Mouse (Mus musculus) intestine, postnatal 0 days (tissue): ENCODE measurements around the gene Tk2. TPM values are rescaled to one million over a fixed set of nuclear protein-coding genes. Genes with fewer than 3 reads are reported as not detected.

ENCODE experiments used
- ATAC-seq: fragments of 200-750 bp; cut with Nextera tagmentation; 2 replicates; pipeline ENCODE4 v1.8.0; 2017; ENCODE audit warnings: mild to moderate bottlenecking, moderate TSS enrichment, moderate library complexity
- H3K27ac ChIP-seq: fragments of 300-500 bp; sonication (generic); 2 replicates; pipeline ENCODE4 v1.5.1; 2014; ENCODE audit warnings: mild to moderate bottlenecking, low read depth, low read length, moderate library complexity
- H3K27me3 ChIP-seq: fragments of 300-500 bp; sonication (generic); replicated peaks from 2 replicates; pipeline ENCODE4 v1.6.1; 2014; ENCODE audit warnings: low read length, mixed read lengths; ENCODE audit not compliant: control insufficient read depth, insufficient read depth
- H3K36me3 ChIP-seq: fragments of 300-500 bp; sonication (generic); 2 replicates; pipeline ENCODE4 v1.6.1; 2014; ENCODE audit warnings: mild to moderate bottlenecking, moderate library complexity; ENCODE audit not compliant: control insufficient read depth, insufficient read depth
- H3K4me1 ChIP-seq: fragments of 300-500 bp; sonication (generic); replicated peaks from 2 replicates; pipeline ENCODE4 v1.6.1; 2014; ENCODE audit warnings: antibody characterized with exemption, low read length, mixed read lengths; ENCODE audit not compliant: control insufficient read depth, insufficient read depth
- H3K4me2 ChIP-seq: fragments of 300-500 bp; sonication (generic); replicated peaks from 2 replicates; pipeline ENCODE4 v1.6.1; 2014; ENCODE audit warnings: low read depth, mild to moderate bottlenecking, moderate library complexity
- H3K4me3 ChIP-seq: fragments of 300-500 bp; sonication (generic); 2 replicates; pipeline ENCODE4 v1.5.1; 2014; ENCODE audit warnings: low read depth, low read length
- H3K9ac ChIP-seq: fragments of 300-500 bp; sonication (generic); 2 replicates; pipeline ENCODE4 v1.6.1; 2014; ENCODE audit warnings: mild to moderate bottlenecking, low read depth, low read length
- H3K9me3 ChIP-seq: fragments of 300-500 bp; sonication (generic); 2 replicates; pipeline ENCODE4 v1.6.1; 2016; ENCODE audit warnings: mixed run types; ENCODE audit not compliant: control insufficient read depth
- CTCF ChIP-seq: sonication (generic); IDR thresholded peaks from 2 replicates; pipeline ENCODE4 v1.5.1; 2016; ENCODE audit warnings: low read depth, mild to moderate bottlenecking, control low read depth, antibody characterized with exemption, moderate library complexity
- WGBS: fragments of 180-500 bp; shearing (Covaris S2); extraction: QIAGEN DNeasy Blood & Tissue Kit; methylation state at CpG from one replicate; pipeline ENCODE4 v1.1.7; 2014; 5-methylcytosine and 5-hydroxymethylcytosine counted together
- polyA plus RNA-seq: library from polyadenylated mRNA; unstranded; fragments of >200 nt; fragmentation: Nextera tagmentation; extraction: Ambion mirVana; gene quantifications from 2 replicates; pipeline ENCODE4 v1.2.1, GENCODE M21; 2015

The Tk2 gene
- polyA plus RNA-seq, 1 experiment from 2014 or later = 12.4 TPM

- Histone ChIP-seq H3K27me3 (no peaks in the 10 kb centered on the region), H3K27ac (no peak overlapping the region), H3K4me1 (no peaks in the 10 kb centered on the region), H3K9ac (no peak overlapping the region), H3K4me3 (no peak overlapping the region), H3K9me3 (no peaks in the 10 kb centered on the region), H3K36me3 (peaks cover 58% of the 10 kb centered on the region), H3K4me2 (no peak overlapping the region)
- no peak for TF ChIP-seq CTCF
- ATAC-seq = no peak
- 94% methylated on average over 4 of the region's 4 CpGs for WGBS
Observed at GRCm38 (mm10) chr8:104232039-104232438, 16.3 kb downstream of the Tk2 start.

- H3K27ac ChIP-seq = no peak overlapping the region
- no peak overlapping the region for H3K4me2 ChIP-seq
- no peaks in the 10 kb centered on the region for H3K27me3 ChIP-seq
- ATAC-seq = no peak
- WGBS = 93% methylated on average over 9 of the region's 9 CpGs
- H3K9me3 ChIP-seq = no peaks in the 10 kb centered on the region
- no peak overlapping the region for H3K4me3 ChIP-seq
- H3K36me3 ChIP-seq = peaks cover 50% of the 10 kb centered on the region
- no peak for TF ChIP-seq CTCF
- no peaks in the 10 kb centered on the region for H3K4me1 ChIP-seq
- H3K9ac ChIP-seq = no peak overlapping the region
Observed at GRCm38 (mm10) chr8:104230377-104230776, 18.0 kb downstream of the Tk2 start.

- H3K36me3 ChIP-seq = peaks cover 49% of the 10 kb centered on the region
- no peaks in the 10 kb centered on the region for H3K27me3 ChIP-seq
- H3K4me1 ChIP-seq = no peaks in the 10 kb centered on the region
- no peak overlapping the region for H3K27ac ChIP-seq
- no peak for TF ChIP-seq CTCF
- H3K9ac ChIP-seq = no peak overlapping the region
- ATAC-seq = no peak
- no peak overlapping the region for H3K4me2 ChIP-seq
- no peak overlapping the region for H3K4me3 ChIP-seq
- no peaks in the 10 kb centered on the region for H3K9me3 ChIP-seq
- 92% methylated on average over 5 of the region's 5 CpGs for WGBS
Observed at GRCm38 (mm10) chr8:104227048-104227447, 21.3 kb downstream of the Tk2 start.

- Histone ChIP-seq H3K27me3 (no peaks in the 10 kb centered on the region), H3K9me3 (no peaks in the 10 kb centered on the region), H3K4me2 (no peak overlapping the region), H3K4me1 (no peaks in the 10 kb centered on the region), H3K36me3 (no peaks in the 10 kb centered on the region), H3K4me3 (no peak overlapping the region), H3K27ac (no peak overlapping the region), H3K9ac (no peak overlapping the region)
- 42% methylated on average over 5 of the region's 5 CpGs for WGBS
- no peak for ATAC-seq
- peak; percentile 91 for TF ChIP-seq CTCF
Observed at GRCm38 (mm10) chr8:104219806-104220205, 28.6 kb downstream of the Tk2 start.

- Histone ChIP-seq H3K4me1 (no peaks in the 10 kb centered on the region), H3K9me3 (no peaks in the 10 kb centered on the region), H3K36me3 (no peaks in the 10 kb centered on the region), H3K4me3 (no peak overlapping the region), H3K27me3 (no peaks in the 10 kb centered on the region), H3K27ac (no peak overlapping the region), H3K9ac (no peak overlapping the region), H3K4me2 (no peak overlapping the region)
- WGBS = 31% methylated on average over 11 of the region's 11 CpGs
- peak; percentile 75 for TF ChIP-seq CTCF
- ATAC-seq = no peak; the same call in 1 of the 2 replicates
Observed at GRCm38 (mm10) chr8:104219079-104219478, 29.3 kb downstream of the Tk2 start.

GRCm38 (mm10) chr8:104217601-104218000 is 30.8 kb downstream of the Tk2 start:
- no peaks in the 10 kb centered on the region for H3K36me3 ChIP-seq
- no peak for TF ChIP-seq CTCF
- no peak for ATAC-seq
- H3K9me3 ChIP-seq = no peaks in the 10 kb centered on the region
- H3K4me3 ChIP-seq = no peak overlapping the region
- no peak overlapping the region for H3K9ac ChIP-seq
- H3K4me1 ChIP-seq = no peaks in the 10 kb centered on the region
- H3K4me2 ChIP-seq = no peak overlapping the region
- no peaks in the 10 kb centered on the region for H3K27me3 ChIP-seq
- no peak overlapping the region for H3K27ac ChIP-seq
- WGBS = 84% methylated on average over 5 of the region's 5 CpGs

GRCm38 (mm10) chr8:104205292-104205691 is 43.1 kb downstream of the Tk2 start:
- no peak overlapping the region for H3K27ac ChIP-seq
- no peaks in the 10 kb centered on the region for H3K9me3 ChIP-seq
- no peak overlapping the region for H3K4me3 ChIP-seq
- ATAC-seq = no peak
- 64% methylated on average over 3 of the region's 3 CpGs for WGBS
- no peak overlapping the region for H3K9ac ChIP-seq
- H3K4me2 ChIP-seq = no peak overlapping the region
- no peaks in the 10 kb centered on the region for H3K36me3 ChIP-seq
- H3K4me1 ChIP-seq = no peaks in the 10 kb centered on the region
- H3K27me3 ChIP-seq = no peaks in the 10 kb centered on the region
- TF ChIP-seq CTCF = no peak
